Mouse (Mus musculus): ENCODE results near the gene Celf5. TPM values are rescaled to one million over a fixed set of nuclear protein-coding genes. Genes with fewer than 3 reads are reported as not detected.

Gene Celf5
- polyA plus RNA-seq, 1 experiment from 2014 or later = 60.1 TPM

GRCm38 (mm10) chr10:81411471-81412400, 70.8 kb downstream of the Celf5 start:
- peaks cover 3% of the 10 kb centered on the region; the same call in 1 of the 2 replicates for H3K27me3 ChIP-seq (replicated peaks; ENCODE audit: control insufficient read depth, insufficient read depth, low read length)
- H3K9ac ChIP-seq (ENCODE audit: low read depth, low read length) = peak overlapping the region; percentile 43; the same call in 1 of the 2 replicates
- ATAC-seq = peak; percentile 18; the same call in 1 of the 2 replicates
- H3K36me3 ChIP-seq (ENCODE audit: control insufficient read depth, insufficient read depth, low read length) = peaks cover 4% of the 10 kb centered on the region
- 37% methylated on average over 18 of the region's 18 CpGs for WGBS
- no peaks in the 10 kb centered on the region for H3K9me3 ChIP-seq (ENCODE audit: control insufficient read depth, low read length)
- H3K4me1 ChIP-seq (ENCODE audit: control insufficient read depth, insufficient read depth, low read depth, low read length) = peaks cover 54% of the 10 kb centered on the region
- peak overlapping the region; percentile 81 for H3K27ac ChIP-seq (ENCODE audit: low read depth, low read length)
- H3K4me2 ChIP-seq (ENCODE audit: low read length) = peak overlapping the region; percentile 15; the same call in 1 of the 2 replicates
- no peak overlapping the region for H3K4me3 ChIP-seq (ENCODE audit: low read length)

GRCm38 (mm10) chr10:81410981-81411380, 71.5 kb downstream of the Celf5 start:
- WGBS = 62% methylated on average over 9 of the region's 9 CpGs
- Histone ChIP-seq H3K9ac (ENCODE audit: low read depth, low read length) (no peak overlapping the region), H3K9me3 (ENCODE audit: control insufficient read depth, low read length) (no peaks in the 10 kb centered on the region)

GRCm38 (mm10) chr10:81410350-81410749, 72.2 kb downstream of the Celf5 start:
- WGBS = 70% methylated on average over 4 of the region's 4 CpGs
- Histone ChIP-seq H3K4me2 (ENCODE audit: low read length) (no peak overlapping the region), H3K27me3 (replicated peaks; ENCODE audit: control insufficient read depth, insufficient read depth, low read length) (peaks cover 3% of the 10 kb centered on the region; the same call in 1 of the 2 replicates), H3K9me3 (ENCODE audit: control insufficient read depth, low read length) (no peaks in the 10 kb centered on the region), H3K27ac (ENCODE audit: low read depth, low read length) (0 out of 2 replicates have a peak overlapping the region, but pooled peaks have one; percentile 81), H3K36me3 (ENCODE audit: control insufficient read depth, insufficient read depth, low read length) (peaks cover 14% of the 10 kb centered on the region), H3K4me1 (ENCODE audit: control insufficient read depth, insufficient read depth, low read depth, low read length) (peaks cover 49% of the 10 kb centered on the region), H3K9ac (ENCODE audit: low read depth, low read length) (no peak overlapping the region), H3K4me3 (ENCODE audit: low read length) (no peak overlapping the region)
- no peak for ATAC-seq

More at GRCm38 (mm10) chr10:81410981-81411380, 71.5 kb downstream of the Celf5 start:
- ATAC-seq = no peak
- H3K4me3 ChIP-seq (ENCODE audit: low read length) = no peak overlapping the region
- peak overlapping the region; percentile 81 for H3K27ac ChIP-seq (ENCODE audit: low read depth, low read length)
- H3K27me3 ChIP-seq (replicated peaks; ENCODE audit: control insufficient read depth, insufficient read depth, low read length) = peaks cover 3% of the 10 kb centered on the region; the same call in 1 of the 2 replicates
- H3K36me3 ChIP-seq (ENCODE audit: control insufficient read depth, insufficient read depth, low read length) = peaks cover 12% of the 10 kb centered on the region
- H3K4me1 ChIP-seq (ENCODE audit: control insufficient read depth, insufficient read depth, low read depth, low read length) = peaks cover 52% of the 10 kb centered on the region
- H3K4me2 ChIP-seq (ENCODE audit: low read length) = no peak overlapping the region

GRCm38 (mm10) chr10:81409330-81409729, 73.2 kb downstream of the Celf5 start:
- Histone ChIP-seq H3K4me1 (ENCODE audit: control insufficient read depth, insufficient read depth, low read depth, low read length) (peaks cover 41% of the 10 kb centered on the region), H3K4me2 (ENCODE audit: low read length) (no peak overlapping the region), H3K36me3 (ENCODE audit: control insufficient read depth, insufficient read depth, low read length) (peaks cover 18% of the 10 kb centered on the region), H3K27ac (ENCODE audit: low read depth, low read length) (peak overlapping the region; percentile 29), H3K27me3 (replicated peaks; ENCODE audit: control insufficient read depth, insufficient read depth, low read length) (peaks cover 3% of the 10 kb centered on the region; the same call in 1 of the 2 replicates), H3K9me3 (ENCODE audit: control insufficient read depth, low read length) (no peaks in the 10 kb centered on the region), H3K9ac (ENCODE audit: low read depth, low read length) (no peak overlapping the region), H3K4me3 (ENCODE audit: low read length) (no peak overlapping the region)
- no peak for ATAC-seq
- WGBS = 11% methylated on average over 8 of the region's 8 CpGs

Small RNA genes within 50 kb of the gene (microRNA-seq; reads per million reads assigned to microRNA genes)
- gene Gm25595 (not detected), gene Mir1191b (1.2 reads per million)

Other genes starting within 250 kb of the Celf5 start
- 23.8 and 28.7 TPM in 2 replicates for gene Zfr2, start 249.6 kb downstream of the Celf5 start, polyA plus RNA-seq (2015; fragmentation: Nextera tagmentation; extraction: Ambion mirVana)
- 60.4 and 72.8 TPM in 2 replicates for gene Matk, start 229.8 kb downstream of the Celf5 start, polyA plus RNA-seq (2015; fragmentation: Nextera tagmentation; extraction: Ambion mirVana)
- gene Mrpl54, start 215.8 kb downstream of the Celf5 start, polyA plus RNA-seq (2015; fragmentation: Nextera tagmentation; extraction: Ambion mirVana) = 126 and 137 TPM in 2 replicates
- gene Apba3, start 215.7 kb downstream of the Celf5 start, polyA plus RNA-seq (2015; fragmentation: Nextera tagmentation; extraction: Ambion mirVana) = 39.2 and 41.8 TPM in 2 replicates
- 5.3 and 6.4 TPM in 2 replicates for gene Tjp3, start 191.1 kb downstream of the Celf5 start, polyA plus RNA-seq (2015; fragmentation: Nextera tagmentation; extraction: Ambion mirVana)
- gene Pip5k1c, start 189.7 kb downstream of the Celf5 start, polyA plus RNA-seq (2015; fragmentation: Nextera tagmentation; extraction: Ambion mirVana) = 128 and 144 TPM in 2 replicates
- gene Cactin, start 161.6 kb downstream of the Celf5 start, polyA plus RNA-seq (2015; fragmentation: Nextera tagmentation; extraction: Ambion mirVana) = 26.3 and 30.6 TPM in 2 replicates
- gene Tbxa2r, start 154.0 kb downstream of the Celf5 start, polyA plus RNA-seq (2015; fragmentation: Nextera tagmentation; extraction: Ambion mirVana) = 5.4 and 6.3 TPM in 2 replicates
- not detected in 2 replicates for gene Gipc3, start 139.4 kb downstream of the Celf5 start, polyA plus RNA-seq (2015; fragmentation: Nextera tagmentation; extraction: Ambion mirVana)
- gene Hmg20b, start 132.2 kb downstream of the Celf5 start, polyA plus RNA-seq (2015; fragmentation: Nextera tagmentation; extraction: Ambion mirVana) = 31.7 TPM in 2 replicates
- 17.5 and 19.0 TPM in 2 replicates for gene Mfsd12, start 125.2 kb downstream of the Celf5 start, polyA plus RNA-seq (2015; fragmentation: Nextera tagmentation; extraction: Ambion mirVana)
- 0.49 and 1.1 TPM in 2 replicates for gene 4930404N11Rik, start 116.9 kb downstream of the Celf5 start, polyA plus RNA-seq (2015; fragmentation: Nextera tagmentation; extraction: Ambion mirVana)
- gene Fzr1, start 104.2 kb downstream of the Celf5 start, polyA plus RNA-seq (2015; fragmentation: Nextera tagmentation; extraction: Ambion mirVana) = 149 and 156 TPM in 2 replicates
- 99.8 and 108 TPM in 2 replicates for gene Dohh, start 98.3 kb downstream of the Celf5 start, polyA plus RNA-seq (2015; fragmentation: Nextera tagmentation; extraction: Ambion mirVana)
- gene Gm48551, start 98.2 kb downstream of the Celf5 start, polyA plus RNA-seq (2015; fragmentation: Nextera tagmentation; extraction: Ambion mirVana) = 7.9 and 9.4 TPM in 2 replicates
- 1.5 and 2.2 TPM in 2 replicates for gene Gm48552, start 93.7 kb downstream of the Celf5 start, polyA plus RNA-seq (2015; fragmentation: Nextera tagmentation; extraction: Ambion mirVana)
- 1.6 and 2.3 TPM in 2 replicates for gene Smim24, start 89.7 kb downstream of the Celf5 start, polyA plus RNA-seq (2015; fragmentation: Nextera tagmentation; extraction: Ambion mirVana)
- gene Nfic, start 27.1 kb downstream of the Celf5 start, polyA plus RNA-seq (2015; fragmentation: Nextera tagmentation; extraction: Ambion mirVana) = 24.5 and 34.5 TPM in 2 replicates
- 68.9 and 82.7 TPM in 2 replicates for gene Ncln, start 13.7 kb upstream of the Celf5 start, polyA plus RNA-seq (2015; fragmentation: Nextera tagmentation; extraction: Ambion mirVana)
- 0.65 and 0.79 TPM in 2 replicates for gene S1pr4, start 17.4 kb upstream of the Celf5 start, polyA plus RNA-seq (2015; fragmentation: Nextera tagmentation; extraction: Ambion mirVana)
- 0.81 and 1.1 TPM in 2 replicates for gene Gna15, start 41.5 kb upstream of the Celf5 start, polyA plus RNA-seq (2015; fragmentation: Nextera tagmentation; extraction: Ambion mirVana)
- 96.0 and 104 TPM in 2 replicates for gene Gna11, start 62.5 kb upstream of the Celf5 start, polyA plus RNA-seq (2015; fragmentation: Nextera tagmentation; extraction: Ambion mirVana)
- gene Aes, start 76.8 kb upstream of the Celf5 start, polyA plus RNA-seq (2015; fragmentation: Nextera tagmentation; extraction: Ambion mirVana) = 457 and 712 TPM in 2 replicates
- gene Tle2, start 91.9 kb upstream of the Celf5 start, polyA plus RNA-seq (2015; fragmentation: Nextera tagmentation; extraction: Ambion mirVana) = 40.9 and 50.2 TPM in 2 replicates
- 9.0 and 9.2 TPM in 2 replicates for gene Tle6, start 118.4 kb upstream of the Celf5 start, polyA plus RNA-seq (2015; fragmentation: Nextera tagmentation; extraction: Ambion mirVana)
- 1.6 and 2.3 TPM in 2 replicates for gene BC025920, start 123.6 kb upstream of the Celf5 start, polyA plus RNA-seq (2015; fragmentation: Nextera tagmentation; extraction: Ambion mirVana)
- 35.8 and 46.0 TPM in 2 replicates for gene Sirt6, start 145.1 kb upstream of the Celf5 start, polyA plus RNA-seq (2015; fragmentation: Nextera tagmentation; extraction: Ambion mirVana)
- 18.2 and 19.2 TPM in 2 replicates for gene Ankrd24, start 145.8 kb upstream of the Celf5 start, polyA plus RNA-seq (2015; fragmentation: Nextera tagmentation; extraction: Ambion mirVana)
- 6.2 and 6.6 TPM in 2 replicates for gene Gm10778, start 166.3 kb upstream of the Celf5 start, polyA plus RNA-seq (2015; fragmentation: Nextera tagmentation; extraction: Ambion mirVana)
- gene Zfp433, start 222.1 kb upstream of the Celf5 start, polyA plus RNA-seq (2015; fragmentation: Nextera tagmentation; extraction: Ambion mirVana) = 14.4 and 16.1 TPM in 2 replicates